Mouse (Mus musculus): ENCODE results near the gene Icam1.

DNA sequence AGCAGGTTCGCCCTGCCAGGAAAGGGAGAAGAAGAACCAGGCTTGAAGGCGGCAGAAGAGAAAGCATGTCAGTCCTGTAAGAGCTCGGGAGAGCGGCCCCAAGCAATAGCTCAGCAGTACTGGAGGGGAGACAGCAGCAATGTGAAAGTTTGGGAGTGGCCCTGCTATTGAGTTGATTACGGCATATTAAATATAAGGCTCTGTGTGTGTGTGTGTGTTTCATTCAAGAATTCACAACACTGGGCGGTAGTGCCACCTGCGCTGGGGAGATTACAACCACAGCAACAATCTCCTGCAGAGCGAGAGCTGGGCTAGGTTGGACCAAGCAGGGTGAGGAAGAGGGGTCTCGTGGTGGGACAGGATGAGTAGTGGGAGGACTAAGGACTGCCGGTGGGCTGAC, 35.8 kb downstream of the Icam1 start:
- TF ChIP-seq POLR2A (IDR thresholded peaks at IDR 0.05; ENCODE audit: borderline replicate concordance, extremely low read depth, low read depth, low read length), result no peak
- no peak for TF ChIP-seq CTCF (IDR thresholded peaks at IDR 0.05; ENCODE audit: insufficient read depth, low read length)
